Mouse (Mus musculus) adrenal gland, postnatal 25 days (tissue): ENCODE measurements around the gene Osbpl7. TPM values are rescaled to one million over a fixed set of nuclear protein-coding genes. Genes with fewer than 3 reads are reported as not detected.

Experiments
- DNase-seq: peaks from one replicate; pipeline ENCODE4 v3.0.0; 2021; ENCODE audit warnings: mixed read lengths
- total RNA-seq: library from RNA; stranded (reverse); gene quantifications from 2 replicates; pipeline ENCODE4 v1.2.3, GENCODE M21; 2021

The Osbpl7 gene
- total RNA-seq, 1 experiment from 2014 or later: 18.9 TPM

GRCm38 (mm10) chr11:97040301-97041021 is 10.0 kb upstream of the Osbpl7 start:
- DNase-seq: no peak

- DNase-seq: peak; percentile 92
Measured at GRCm38 (mm10) chr11:97041022-97041899, 9.2 kb upstream of the Osbpl7 start, which contains the start of the genes Lrrc46 and Mrpl10. TSS of gene Lrrc46 (minus strand) at chr11:97041407. TSS of gene Mrpl10 (plus strand) at chr11:97041560.

GRCm38 (mm10) chr11:97044902-97045301 is 5.5 kb upstream of the Osbpl7 start:
- no peak for DNase-seq

- DNase-seq: no peak
Measured at GRCm38 (mm10) chr11:97045861-97046260, 4.6 kb upstream of the Osbpl7 start.

DNA sequence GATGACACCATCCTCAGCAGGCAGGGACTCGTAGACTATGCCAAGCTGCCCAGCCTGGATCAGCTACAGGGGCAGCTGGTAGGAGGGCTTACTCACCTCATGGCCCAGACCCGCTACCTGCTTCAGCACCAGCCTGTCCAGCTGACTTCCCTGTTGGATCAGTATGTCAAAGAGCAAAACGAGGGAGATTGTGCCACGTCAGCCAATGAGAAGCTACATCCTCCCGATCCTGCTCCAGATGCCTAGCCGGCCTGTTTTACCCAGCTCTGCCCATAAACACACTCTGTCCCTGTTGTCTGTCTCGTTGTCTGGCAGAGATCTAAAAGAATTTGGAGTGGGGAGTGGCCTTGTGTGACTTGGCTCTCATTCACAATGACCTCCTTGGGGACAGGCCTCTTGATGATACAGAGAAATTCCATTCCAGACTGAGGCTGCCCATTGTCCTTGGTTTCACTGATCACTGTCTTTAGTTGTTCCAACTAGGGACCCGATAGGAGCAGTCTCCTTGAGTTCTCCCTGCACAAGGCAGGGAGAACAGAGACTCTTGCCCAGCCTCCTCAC is 2.3 kb upstream of the Osbpl7 start:
- peak; percentile 29 for DNase-seq

- DNase-seq: no peak
Measured at GRCm38 (mm10) chr11:97049492-97050085, 839 bp upstream of the Osbpl7 start.

DNA sequence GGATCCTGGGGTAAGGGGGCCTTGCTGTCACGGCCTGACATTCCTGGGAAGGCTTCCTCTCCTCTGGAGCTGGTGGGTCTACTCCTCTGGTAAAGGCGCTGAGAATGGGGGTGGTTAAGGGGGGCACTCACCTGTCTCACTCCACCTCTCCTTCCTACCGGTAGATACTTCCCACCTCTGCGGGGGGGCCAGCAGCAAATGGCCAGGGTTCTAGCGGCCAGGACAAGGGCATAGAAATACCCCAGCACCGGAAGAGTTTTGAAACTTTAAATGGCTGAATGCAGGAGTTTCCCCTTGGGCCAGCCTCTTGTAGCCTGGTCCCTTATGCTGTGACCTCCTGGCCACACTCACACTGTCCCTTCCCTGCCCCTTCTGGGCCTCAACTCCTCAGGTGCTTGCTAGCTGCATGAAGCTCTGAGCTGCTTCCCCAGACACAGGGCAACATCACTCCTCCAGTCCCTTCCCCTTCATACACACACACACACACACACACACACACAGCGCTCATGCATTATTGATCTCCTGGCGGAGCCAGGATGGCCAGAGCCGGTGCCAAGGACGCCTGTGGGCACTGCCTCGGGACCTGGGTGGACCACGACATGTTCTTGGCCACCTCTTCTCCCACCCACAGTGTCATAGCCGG is 637 bp downstream of the Osbpl7 start:
- no peak for DNase-seq

GRCm38 (mm10) chr11:97052219-97052646 is 1.8 kb downstream of the Osbpl7 start:
- peak; percentile 46 for DNase-seq

DNA sequence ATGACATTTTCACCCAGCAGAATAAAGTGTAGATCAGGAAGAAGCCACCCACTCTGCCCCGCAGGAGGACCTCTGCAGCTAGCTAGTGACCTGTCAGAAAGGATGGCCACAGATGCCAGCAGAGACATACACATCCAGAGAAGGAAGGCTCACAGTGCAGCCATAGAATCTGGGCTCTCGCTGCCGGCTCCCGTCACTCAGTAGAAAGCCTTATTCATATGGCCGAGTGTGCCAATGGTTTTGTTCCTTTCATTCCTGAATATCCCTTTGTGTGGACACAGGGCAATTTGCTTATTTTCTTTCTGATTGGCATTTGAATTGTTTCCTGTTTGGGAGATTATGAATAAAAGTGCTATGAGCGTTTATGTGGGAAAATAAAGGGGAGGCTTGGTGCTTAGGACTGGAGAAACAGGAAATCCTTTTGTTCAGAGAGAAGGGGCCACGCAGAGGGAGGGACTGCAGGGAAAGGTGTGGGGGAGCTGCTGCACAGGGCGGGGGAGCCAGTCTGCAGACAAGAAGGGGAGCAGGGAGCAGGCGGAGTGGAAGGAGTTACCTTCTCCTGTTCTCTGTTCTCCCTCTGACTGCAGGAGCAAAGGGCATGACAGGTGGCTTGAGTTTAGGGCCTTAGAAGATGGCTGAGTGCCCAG is 13.0 kb downstream of the Osbpl7 start:
- no peak for DNase-seq

DNA sequence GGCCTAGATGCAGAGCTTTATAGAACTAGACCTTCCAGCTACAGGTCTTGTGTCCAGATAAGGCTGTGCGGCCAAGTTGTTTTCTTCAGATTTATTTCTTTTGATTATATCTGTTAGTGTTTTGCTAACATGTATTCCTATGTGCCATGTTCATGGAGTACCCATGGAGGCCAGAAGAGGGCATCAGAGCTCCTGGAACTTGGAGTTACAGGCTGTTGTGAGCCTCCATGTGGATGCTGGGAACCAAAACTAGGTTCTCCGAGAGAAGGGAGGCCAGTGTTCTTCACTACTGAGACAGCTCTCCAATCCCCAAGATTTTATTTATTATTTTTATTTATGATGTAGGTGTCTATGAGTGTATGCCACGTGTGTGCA is 13.5 kb downstream of the Osbpl7 start:
- DNase-seq: no peak

GRCm38 (mm10) chr11:97065538-97066295 is 15.3 kb downstream of the Osbpl7 start:
- DNase-seq: no peak

GRCm38 (mm10) chr11:97066656-97067360 is 16.4 kb downstream of the Osbpl7 start:
- DNase-seq: no peak

DNA sequence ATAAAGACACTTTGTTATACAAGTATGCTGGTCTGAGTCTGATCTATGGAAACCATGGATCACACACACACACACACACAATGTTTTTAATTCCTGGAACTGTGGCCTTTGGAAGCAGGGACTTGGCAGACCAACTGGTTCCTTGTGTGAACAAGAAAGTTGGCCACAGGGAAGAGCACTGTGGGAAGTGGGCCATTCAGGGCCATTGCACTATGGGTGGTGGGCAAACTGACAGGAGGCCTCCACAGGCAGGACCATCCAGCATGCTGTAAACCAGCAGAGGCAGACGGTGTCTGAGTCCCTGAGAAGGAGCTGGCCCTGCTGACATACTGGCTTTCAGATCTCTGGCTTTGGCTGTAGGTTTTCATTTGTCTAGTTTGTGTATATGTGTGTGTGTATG is 18.9 kb downstream of the Osbpl7 start:
- no peak for DNase-seq

DNA sequence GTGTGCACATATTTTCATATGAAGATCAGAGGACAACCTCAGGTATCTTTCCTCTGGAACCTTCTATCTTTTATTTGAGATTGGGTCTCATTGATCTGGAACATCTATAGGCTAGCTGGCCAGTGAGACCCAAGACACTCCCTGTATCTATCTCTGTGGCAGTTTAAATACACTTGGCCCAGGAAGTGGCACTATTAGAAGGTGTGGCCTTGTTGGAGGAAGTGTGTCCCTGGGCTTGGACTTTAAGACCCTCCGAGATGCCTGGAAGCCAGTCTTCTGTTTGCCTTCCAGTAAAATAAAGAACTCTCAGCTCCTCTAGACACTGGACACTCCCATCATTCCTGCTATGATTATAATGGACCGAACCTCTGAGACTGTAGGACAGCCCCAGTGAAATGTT is 19.3 kb downstream of the Osbpl7 start:
- no peak for DNase-seq

GRCm38 (mm10) chr11:97071129-97071528 is 20.7 kb downstream of the Osbpl7 start:
- no peak for DNase-seq

DNA sequence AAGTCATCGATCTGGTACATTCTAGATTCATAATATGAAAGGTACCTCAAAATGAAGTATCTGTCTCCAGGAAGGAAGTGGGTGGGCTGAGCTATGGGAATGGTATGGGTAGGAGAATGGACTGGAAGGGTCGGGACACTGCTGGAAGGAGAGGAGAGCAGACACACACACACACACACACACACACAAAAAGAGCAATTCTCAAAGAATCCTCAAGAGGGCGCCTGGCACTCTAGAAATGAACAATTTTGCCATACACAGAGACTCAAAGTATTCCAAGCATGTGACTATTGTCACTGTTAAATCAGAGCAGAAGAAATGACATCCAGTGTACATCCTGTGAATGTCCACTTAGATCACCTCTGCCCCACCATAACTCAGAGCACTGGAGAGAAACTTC is 22.1 kb downstream of the Osbpl7 start:
- DNase-seq: no peak

DNA sequence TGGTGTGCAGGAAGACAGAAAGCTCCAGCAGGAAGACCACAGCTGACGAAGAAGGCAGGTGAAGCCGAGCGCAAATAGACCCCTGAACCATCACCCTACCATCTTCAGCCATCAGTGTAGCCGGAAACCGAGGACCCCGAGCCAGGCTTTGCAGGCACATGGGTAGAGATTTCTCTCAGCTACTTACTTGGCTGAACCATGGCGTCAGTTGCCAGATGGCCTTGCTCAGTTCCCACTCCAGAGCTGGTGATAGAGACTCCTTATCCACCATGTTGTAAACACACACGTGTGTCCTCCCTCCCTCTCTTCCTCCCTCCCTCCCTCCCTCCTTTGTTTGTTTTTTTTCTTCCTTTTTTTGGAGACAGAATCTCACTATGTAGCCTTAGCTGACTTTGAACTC is 23.8 kb downstream of the Osbpl7 start:
- no peak for DNase-seq

- no peak for DNase-seq
Measured at GRCm38 (mm10) chr11:97078751-97079150, 28.3 kb downstream of the Osbpl7 start.

DNA sequence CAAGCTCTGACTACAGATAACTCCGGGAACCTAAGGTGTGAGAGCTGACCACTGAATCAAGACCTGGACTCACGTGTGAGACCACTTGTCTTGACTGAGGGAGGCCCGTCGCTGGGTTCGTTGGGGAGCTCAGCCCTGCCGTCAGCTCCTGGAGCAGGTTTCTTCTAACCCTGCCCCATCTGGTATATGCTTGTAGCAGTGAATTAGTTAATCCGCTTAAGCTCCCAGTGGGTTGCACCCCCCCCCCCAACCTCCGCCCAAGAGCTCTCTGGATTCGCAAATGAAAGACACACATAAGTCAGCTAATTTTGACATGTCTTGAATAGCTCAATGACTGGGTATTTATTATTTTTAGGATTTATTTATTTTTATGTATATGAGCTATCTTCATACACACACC is 29.9 kb downstream of the Osbpl7 start:
- no peak for DNase-seq

- peak; percentile 49 for DNase-seq
Measured at GRCm38 (mm10) chr11:97082977-97083376, 32.5 kb downstream of the Osbpl7 start.
